Mouse (Mus musculus) thymus, postnatal 25 days (tissue): ENCODE results near the gene Aspn.

Experiments
- DNase-seq: peaks from one replicate; pipeline ENCODE4 v3.0.0; 2022

The Aspn gene

DNA sequence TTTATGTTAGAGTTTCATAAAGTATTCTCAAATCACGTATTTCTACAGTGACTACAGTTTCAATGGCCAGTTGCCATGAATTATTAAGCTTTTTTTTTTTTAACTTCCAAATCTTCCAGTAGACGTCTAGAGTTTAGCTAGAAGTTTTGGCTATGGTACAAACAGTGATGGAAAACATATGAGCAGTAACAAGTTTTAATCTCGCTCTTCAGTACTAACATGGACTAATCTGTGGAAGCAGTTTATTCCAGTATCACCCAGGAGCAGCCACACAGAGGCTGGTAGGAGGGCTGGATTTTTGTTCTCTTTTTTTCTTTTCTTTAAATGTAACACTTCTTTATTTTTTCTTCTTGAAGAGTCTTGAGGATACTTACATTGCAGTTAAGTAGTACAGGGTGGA lies at the start of gene Aspn:
Aspn (plus strand) TSS at position 165 of the 400 bp plus-strand sequence.
- no peak for DNase-seq

DNA sequence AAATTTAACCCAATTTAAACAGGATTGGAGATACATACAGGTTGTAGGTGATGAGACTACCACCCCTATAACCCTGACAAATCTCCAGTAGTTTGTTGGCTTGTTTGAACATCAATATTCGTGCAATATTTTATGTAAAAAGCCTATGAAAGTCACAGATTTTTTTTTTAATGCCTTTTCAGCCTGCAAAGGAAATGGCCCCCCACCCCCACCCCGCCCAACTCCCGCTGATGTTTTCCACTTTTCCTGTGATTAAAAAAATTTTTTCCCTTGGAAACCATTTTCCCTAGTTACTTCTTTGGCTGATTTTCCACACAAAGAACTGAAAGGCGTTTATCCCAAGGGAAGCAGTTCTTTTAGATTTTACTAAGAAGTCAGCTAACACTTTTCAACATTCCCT lies 39.7 kb upstream of the Aspn start, which contains the start of gene Ecm2:
Ecm2 (plus strand) TSS at position 301 of the 400 bp plus-strand sequence.
- no peak for DNase-seq

DNA sequence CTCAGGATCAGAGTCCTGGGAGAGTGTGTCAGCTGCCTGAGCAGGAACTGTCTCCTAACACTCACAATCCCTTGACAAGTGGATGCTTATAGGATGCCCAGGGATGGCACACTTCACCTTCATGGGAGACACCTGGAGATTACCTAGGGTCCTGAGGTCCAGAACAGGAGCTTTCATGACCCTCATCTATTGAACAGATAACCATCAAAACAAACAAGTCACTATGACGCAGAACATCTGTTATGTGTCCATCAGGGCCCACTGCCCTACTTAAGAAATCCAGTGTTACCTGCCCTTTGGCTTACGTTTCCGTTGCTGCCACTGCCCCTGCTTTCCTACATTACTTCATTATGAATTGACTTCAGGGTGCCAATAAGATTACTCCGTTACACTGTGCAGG lies 38.5 kb upstream of the Aspn start:
- DNase-seq, result no peak

DNA sequence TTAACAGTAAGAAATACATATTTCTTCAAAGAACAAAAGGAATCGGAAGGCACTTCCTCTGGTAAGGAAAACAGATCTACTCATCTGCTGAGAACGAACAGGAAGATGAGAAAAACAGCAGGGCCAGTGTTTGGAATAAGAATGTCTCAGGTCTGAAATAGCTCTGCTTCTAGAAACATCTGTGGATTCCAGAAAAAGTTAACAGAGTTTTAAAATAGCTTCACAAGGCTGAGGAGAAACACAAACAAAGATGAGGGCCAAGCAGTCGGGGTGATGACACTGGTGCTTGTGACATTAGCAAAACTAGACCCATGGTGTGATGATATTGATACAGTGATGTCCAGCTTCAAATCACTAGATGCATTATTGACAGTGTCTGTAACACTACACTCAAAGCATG lies 37.1 kb upstream of the Aspn start:
- DNase-seq, result no peak

DNA sequence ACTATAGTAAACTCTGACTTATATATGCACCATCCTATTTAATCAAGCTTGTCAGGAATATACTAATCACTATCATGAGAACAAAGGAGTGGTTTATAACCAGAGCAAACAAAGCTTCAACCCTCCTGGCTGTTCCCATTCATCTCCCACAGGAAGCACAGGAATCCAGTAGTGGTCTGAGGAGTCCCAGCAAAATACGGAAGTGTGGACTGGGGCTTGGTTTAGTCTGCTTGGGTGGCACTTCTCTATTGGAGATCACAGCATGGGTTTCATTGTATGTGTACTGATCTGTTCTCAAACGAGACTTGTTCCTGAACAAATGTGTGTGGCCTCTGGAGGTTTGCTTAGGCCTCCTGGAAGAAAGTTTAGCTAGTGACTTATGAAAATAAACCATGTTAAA lies 25.5 kb upstream of the Aspn start:
- no peak for DNase-seq

DNA sequence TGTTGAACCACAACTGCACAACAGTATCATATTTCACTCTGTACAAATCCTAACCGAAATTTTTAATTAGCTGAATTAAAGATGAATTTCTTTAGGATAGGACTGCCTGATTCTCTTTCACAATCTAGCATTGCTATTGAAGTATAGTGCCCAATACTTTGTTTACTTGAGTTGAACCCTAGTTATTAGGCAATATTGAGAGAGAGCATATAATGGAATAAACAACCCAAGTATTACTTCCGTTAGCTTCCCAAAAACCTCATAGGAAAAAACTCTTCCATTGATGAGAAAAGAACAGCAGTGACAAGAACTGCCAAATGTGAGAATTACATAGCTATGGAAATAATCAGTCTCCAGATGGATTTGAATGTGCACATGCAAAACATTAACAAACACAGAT lies 18.0 kb upstream of the Aspn start:
- no peak for DNase-seq

DNA sequence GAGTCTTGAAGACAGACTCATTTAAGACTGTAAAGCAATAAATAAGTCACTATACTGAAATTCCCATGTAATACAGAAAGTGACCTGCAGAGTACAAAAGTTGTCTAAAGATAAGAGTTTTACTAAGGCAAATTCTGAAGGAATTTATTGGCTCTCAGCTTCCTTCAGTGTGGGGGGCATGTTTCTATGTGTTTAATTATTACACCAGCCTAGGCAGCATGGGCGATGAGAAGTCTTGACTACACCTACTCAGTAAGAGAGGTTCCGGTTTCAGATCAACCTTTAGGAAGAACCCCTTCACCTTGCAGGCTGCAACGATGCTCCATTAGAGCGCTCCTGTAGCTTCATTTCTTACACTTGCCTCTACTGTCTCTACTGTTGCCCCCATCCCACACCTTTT lies 13.6 kb upstream of the Aspn start:
- DNase-seq, result no peak

DNA sequence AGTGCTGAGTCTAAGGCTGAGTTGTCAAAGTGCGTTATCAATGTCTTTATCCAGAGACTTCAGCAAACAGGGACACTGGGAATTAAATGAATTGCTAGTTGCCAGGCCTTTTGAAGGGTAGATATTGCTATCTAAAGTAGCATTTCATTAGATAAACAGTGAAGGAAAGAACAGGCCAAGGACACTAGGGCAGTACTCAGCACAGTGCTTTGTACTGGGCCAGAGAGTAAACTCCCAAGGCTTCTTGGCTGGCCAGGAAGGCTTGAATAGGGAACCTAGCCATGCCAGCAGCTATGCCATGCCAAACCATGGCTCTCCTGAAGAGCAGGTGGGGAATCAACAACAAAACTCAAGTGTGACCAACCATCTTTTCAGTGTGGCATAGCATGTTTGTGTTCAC lies 7.3 kb upstream of the Aspn start:
- DNase-seq, result no peak

DNA sequence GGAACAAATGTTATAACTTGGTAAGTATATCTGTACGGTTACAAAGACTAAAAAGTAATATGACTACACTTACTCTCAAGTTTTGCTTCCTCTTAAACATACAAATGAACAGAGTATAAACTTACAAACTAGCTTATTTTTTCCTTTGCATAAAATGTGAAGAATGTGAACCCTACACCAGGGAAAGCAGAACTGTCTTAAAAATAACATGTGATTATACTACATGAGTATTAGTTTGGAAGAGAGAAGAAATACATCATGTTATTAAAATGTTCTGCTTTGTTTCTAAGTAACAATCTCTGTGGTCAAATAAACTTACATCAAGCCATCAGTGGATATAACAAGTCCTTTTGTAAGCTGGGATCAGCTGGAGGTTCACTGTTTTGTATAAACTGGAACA lies 5.5 kb upstream of the Aspn start:
- no peak for DNase-seq

DNA sequence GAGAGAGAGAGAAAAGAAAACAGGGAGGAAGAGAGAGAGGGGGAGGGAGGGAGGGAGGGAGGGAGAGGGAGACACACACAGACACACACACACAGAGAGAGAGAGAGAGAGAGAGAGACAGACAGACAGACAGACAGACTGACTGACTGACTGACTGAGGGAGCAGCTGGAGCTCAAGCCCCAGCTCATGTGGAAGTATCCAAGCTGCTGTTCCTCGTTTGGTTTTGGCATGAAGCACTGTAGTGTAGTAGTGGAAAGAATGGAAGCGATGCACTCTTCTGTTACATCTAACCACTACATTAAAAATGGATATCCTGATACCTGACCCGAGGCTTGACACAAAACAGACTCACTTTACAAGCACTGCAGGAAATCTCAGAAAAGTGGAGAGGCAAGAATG lies 1.4 kb downstream of the Aspn start:
- no peak for DNase-seq

DNA sequence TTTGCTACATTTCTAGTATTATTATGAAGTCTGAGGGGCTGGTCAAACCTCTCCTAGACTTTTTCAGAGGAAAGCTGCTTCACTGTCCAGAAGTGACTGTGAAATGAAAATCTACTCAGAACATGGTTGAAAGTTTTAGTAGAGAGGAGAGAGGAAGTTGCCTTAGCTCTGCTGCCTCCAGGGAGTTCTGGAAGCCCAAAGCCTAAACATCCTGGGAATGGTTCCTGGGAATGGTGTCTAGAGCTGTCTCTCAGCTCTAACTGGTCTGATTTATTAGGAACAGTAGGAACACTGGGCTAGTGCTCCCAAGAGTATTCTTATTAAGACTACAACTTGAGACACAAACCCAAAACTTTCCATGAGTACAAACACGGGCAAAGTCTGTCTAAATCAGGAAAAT lies 2.3 kb downstream of the Aspn start:
- no peak for DNase-seq

DNA sequence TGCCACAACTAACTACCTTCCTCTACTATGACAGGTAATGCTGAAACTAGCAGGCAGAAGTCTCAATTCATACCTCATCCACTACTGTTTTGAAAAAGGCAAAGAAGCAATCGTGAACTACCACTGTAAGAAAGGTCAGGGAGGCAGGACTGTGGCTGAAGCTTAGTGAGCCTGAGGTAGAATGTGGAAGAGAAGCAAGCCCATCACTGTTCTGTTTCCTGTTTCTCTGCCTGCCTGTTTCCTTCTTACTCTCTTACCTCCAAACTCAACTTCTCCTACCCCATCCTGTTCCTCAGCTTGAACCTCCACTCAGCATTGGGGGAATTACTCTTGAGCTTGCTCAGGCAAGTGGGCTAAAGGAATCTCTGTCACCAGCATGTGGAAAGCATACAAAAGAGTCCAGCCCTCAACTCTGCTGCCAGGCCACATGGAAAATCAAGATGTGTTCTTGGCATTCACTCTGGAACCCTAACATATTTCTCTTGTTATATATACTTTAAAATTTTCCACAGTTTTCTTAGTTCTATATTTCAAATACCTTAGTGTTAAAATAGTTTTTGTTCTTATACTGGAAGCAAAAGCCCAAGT lies 3.4 kb downstream of the Aspn start:
- DNase-seq, result no peak

DNA sequence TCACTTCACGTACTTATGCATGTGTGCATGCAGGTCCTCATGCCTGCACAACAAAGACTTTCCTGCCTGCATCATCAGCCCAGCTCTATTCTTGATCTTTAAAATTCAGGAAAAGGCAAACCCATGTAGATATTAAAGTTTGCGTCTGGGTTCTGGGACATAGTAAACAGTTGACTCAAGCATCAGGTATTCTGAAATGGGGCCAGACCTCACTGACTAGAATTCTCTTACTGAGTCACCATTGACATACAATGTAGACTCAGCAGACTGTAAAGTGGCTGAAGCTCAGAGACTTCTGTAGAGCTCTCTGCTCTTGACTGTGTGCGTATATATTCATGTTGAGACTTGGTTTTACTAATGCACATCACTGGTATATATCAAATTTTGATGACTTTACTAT lies 5.4 kb downstream of the Aspn start:
- no peak for DNase-seq

DNA sequence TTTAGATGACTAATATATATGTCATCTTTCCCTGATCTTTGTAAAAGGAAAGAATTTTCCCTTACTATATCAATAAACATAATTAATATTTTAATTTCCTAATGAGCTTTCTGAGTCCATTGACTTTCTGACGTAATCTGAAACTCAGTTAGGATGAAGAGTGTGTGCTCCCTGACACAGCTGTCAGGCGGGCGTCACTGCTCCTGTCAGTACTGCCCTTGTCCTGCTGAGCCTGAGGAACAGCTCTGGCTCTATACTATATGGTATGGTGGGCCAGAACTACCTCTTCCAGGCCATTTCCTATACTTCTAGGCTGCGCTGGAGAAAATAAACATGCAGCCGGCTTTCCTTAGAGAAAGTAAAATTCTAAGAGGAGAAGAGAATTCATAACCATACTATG lies 10.3 kb downstream of the Aspn start:
- DNase-seq, result no peak

DNA sequence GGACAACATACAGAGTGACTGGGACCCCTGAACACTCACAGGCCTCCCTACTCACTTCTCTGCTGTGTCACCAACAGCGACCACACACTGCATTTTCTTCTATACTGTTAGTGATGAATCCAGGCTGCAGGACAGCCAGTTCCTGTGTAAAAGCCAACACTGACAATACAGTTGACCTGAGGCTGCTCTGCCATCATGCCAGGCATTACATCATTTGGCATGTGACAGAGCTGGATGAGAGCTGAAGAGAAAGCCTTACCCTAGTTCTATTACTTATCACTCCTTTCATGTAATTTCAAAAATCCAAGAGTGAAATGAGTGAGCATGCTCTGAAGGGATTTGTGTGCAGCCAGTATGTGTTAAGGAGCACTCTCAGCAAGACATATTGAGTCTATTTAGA lies 12.0 kb downstream of the Aspn start:
- DNase-seq, result no peak

DNA sequence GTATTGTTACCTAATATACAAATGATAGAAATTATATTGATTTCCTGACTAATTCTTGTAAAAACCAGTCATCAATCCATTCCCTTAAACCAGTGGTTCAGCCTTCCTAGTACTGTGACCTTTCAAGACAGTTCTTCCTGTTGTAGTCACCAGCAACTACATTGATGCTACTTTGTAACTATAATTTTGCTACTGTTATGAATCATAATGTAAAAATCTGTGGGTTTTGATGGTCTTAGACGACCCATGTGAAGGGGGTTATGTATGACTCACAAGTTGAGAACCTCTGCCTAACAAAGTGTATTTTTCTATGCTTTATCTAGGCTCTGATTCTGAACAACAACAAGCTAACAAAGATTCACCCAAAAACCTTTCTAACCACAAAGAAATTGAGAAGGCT lies 12.7 kb downstream of the Aspn start:
- DNase-seq, result no peak

DNA sequence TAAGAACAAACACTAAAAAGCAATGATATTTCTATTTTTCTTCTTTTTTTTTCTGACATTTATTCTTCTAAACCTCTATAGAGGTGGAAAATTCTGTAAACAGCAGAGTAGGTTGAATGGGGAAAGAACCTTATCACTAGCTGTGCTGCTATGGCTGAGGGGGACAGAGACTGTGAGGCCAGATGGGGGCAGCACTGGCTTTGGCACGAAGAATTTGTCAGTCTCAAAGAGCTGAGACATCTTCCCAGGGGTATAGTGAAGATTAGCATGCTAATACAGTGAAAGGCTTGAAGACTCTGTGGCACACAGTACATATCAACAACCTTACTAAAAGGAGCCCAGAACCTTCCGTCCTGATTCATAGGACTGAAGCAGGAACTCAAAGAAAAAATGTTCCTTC lies 14.9 kb downstream of the Aspn start:
- peak; percentile 5 for DNase-seq

DNA sequence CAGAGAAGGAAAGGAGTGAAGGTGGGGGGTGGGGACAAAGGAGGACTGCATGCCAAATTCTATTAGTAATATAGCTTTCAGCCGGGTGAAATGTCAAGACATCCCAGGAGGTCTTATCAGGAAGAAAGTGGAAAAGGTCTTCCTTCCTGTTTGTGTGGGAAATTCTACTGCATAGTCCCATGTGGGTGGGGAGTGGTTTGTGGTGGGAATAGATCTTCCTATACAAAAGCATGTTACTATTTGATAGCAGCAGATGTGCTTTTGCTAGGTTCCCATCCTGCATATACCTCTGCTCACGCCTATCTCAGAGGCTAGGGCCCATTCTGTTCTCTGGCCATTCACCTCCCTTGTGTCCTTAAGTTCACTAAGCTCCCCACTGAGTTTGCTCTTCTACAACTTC lies 16.6 kb downstream of the Aspn start:
- no peak for DNase-seq

DNA sequence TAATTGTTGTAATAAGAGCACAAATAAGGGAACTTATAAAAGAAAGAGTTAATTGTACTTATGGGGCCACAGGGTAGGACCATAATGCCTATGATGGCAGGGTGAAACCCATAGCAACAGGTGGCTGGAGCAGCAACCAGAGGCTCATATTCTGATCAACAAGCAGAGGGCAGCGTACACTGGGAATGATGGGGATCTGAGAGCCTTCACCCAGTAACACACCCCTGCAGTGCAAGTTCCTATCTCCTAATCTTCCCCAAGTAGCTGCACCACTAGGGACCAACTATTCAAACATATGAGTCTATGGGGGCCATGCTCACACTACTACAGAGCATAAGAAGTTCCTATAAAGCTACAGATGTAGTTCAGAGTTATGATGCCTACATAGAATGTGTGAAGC lies 20.1 kb downstream of the Aspn start:
- DNase-seq, result no peak

DNA sequence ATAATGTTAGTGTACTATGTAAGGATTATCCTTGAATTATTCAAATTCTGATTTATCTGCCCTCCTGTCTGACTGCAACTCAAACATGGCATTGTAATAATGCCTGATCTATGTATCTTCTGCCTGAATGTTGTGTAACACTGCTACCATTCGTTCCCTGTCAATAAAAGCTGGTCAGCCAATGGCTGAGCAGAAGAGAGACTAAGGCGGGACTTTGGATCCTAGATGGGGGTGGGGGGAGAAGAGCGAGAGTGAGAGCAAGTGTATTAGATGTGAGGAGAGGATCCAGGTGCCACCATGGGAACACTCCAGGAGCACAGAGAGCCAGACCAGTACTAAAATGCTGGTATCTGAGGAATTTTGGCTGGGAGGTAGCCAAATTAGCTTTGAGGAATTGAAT lies 26.1 kb downstream of the Aspn start:
- DNase-seq, result no peak

DNA sequence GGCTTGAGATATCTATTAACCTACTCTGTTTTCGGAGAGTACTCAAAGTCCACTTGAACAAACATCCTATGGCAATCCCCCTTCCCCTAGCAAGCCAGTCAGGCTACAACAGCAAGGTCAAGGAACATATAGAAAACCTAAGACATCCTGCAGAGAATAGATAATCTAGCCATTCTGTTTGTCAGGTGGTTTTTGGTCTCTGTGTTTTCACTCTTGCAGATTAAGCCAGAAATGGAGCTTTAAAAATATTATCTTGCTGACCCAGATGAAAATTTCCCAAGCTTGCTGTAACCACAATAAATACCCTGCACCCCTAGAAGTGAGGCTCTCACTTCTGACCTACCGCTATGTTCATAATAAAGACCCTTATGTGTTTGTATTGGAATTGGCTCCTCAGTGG lies 27.2 kb downstream of the Aspn start:
- no peak for DNase-seq

DNA sequence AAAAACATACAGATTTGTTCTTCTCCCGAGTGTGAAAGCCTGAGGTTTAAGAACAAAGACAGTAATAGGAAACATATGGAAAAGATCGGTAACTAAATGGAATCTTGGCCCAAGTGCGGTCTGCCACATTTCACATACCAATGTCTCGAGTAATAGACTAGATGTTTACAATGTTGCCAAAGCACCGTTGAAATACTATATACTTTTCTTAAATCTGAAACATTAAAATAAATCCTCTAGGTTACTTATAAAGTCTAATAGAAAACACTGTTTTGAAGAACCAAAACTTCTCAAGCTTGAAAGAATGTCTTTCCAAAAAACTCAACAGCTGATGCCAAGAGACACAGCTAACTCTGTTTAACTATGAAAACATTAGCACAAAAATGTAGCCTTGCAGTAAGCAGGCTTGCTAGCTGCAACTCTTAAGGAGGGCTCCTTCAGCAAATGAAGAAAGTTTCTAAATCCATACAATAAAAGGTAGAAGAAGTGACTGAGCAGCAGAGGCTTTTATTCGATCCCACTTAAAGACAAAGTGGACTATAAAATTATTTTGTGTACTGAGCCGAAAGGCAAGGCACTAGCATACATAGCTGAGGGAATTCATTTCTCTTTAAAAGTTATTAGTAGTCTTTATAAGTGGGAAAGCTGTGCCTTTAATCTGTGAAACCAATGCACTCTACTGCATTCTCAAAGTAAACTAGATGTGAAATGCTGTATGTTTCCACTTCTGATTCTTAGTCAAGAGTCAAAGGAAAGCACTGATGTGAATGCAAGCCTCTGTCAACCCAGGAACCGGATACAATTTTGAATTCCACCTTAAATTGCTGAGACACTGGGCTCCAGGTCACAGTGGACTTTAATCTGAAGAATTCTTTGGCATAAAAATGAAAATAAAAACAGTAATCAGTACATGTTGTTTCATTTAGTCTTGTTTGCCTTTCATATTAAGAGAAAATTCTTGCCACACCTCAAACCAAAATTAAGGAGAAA lies 37.6 kb downstream of the Aspn start, which contains the start of gene Omd:
Omd (plus strand) TSS at position 922 of the 990 bp plus-strand sequence.
- no peak for DNase-seq

DNA sequence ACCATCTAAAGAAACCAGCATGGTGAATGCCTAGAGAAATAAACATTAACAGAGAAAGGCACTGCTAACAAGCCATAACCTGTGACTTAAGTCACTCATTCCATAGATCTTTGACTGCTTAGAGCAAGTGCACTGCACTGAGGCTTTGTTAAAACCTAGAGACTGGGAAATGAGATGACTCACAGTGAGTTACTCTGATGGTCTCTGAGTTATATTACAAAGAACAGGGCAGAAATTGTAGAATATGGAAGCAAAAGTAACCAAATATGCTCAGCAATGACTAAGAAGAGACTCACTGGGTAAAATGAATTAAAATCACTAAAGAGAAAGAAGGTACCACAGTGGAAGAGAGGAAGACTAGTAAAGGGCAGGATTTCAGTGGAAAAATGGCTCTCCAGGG lies 39.6 kb downstream of the Aspn start:
- DNase-seq, result no peak

DNA sequence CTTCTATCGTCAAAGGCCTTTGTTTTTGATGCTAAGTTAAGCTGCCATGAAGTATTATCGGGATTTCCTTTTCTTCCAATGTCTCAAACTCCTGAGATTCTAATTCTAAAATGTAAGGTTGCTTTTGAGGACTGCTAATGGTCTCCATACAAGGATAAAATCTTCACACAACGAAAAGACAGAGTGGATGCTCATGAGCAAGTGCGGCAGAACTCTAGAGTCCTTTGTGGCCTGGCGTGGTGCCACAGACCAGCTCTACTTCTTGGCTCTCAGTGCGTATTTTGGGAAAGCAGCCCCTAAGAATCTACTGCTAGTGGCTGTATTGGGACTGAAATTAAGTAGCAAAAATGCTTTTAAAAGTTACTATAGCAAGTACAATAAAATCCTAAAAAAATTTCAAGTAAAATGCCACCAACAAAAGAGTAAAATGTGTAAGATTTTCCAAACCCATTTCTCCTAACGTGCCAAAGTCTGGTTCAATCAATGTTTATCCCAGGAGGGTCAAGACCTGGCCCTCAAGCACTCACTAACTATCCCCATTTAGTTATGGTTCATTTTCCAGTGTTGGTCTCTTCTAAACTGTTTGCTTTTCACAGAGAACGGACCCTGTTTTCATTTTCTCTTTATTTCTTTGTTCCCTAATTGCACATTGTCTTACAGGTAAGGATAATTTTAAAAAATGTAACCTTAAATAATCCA lies 40.2 kb downstream of the Aspn start:
- DNase-seq, result no peak
